Mouse (Mus musculus): ENCODE results near the gene Esrrg.

The Esrrg gene

DNA sequence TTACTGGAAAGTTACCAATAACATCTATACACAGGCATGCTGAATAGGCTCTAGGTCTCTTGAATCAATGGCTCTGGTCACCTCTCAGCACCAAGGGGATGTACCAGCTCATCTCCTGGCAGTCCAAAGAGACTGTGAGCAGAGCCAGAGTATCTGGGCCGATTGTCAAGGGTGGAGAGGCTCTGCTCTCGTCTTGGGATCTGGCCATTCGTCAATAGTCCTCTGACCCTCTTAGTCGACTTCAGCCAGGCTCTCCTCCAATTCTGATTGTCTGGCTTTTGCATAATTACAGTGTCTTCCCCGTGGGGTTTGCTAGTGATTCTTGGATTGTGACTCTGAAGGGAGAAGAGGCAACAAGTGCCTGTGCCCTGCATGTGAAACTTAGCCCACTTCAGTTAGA, 41.3 kb downstream of the Esrrg start:
- in situ Hi-C loops (cut with MboI, MseI): no loop called here

GRCm38 (mm10) chr1:187650786-187651687, 42.4 kb downstream of the Esrrg start:
- in situ Hi-C loops (cut with MboI, MseI): no loop called here

DNA sequence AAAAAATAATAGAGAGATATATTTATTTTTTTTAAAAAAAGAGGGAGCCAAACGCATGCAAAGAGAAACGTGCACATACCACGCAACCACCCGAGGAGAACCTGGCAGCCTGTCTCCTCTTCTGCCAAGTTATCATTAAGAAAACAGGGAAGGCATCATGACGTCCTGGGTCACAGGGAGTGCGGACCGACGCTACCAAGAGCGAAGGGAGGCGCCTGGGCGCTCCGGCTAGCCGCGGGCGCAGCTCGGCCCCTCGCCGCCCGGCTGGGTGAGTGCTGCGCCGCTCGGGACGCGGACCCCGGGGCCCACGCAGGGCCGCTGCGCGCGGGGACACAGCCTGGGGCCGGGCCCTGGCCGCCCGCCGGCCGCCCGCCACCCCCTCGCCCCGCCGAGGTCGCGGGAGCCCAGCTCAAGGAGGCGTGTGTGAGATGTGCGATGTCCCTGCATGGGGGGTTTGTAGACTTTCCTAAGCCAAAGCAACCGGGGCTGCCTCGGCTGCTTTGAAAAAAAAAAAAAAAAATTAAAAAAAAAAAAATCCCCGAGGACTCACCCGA, 43.2 kb downstream of the Esrrg start:
- in situ Hi-C loops (cut with MboI, MseI): no loop called here

GRCm38 (mm10) chr1:187652445-187652844, 43.9 kb downstream of the Esrrg start:
- in situ Hi-C loops (cut with MboI, MseI): no loop called here

GRCm38 (mm10) chr1:187653390-187653789, 44.8 kb downstream of the Esrrg start:
- in situ Hi-C loops (cut with MboI, MseI): no loop called here

- in situ Hi-C loops (cut with MboI, MseI): no loop called here
Observed at GRCm38 (mm10) chr1:187660963-187661362, 52.4 kb downstream of the Esrrg start.

DNA sequence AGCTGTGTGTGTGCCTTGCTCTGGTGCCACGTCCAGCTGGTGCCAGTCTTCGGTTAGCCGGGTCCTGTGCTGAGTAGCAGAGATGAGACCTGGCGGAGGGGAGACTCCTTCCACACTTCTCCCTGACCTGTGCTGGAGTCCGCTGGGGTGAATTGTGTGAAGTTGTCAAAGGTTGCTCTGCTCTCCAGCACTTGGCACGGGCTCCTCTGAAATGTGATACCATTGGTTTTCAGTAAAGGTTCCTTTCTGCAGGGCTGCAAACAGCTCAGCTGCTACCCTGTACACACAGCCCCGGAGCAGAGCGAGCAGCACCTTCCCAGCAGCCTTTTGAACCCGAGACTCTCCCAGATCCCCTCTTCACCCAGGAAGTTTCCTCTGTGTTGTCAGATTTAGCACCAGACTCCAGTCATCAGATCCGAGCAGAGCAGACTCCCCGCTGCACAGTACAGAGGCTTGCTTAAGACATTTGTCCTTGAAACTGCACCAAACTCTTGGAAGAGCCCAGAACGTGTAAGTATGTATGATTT, 53.6 kb downstream of the Esrrg start:
- in situ Hi-C loops (cut with MboI, MseI): no loop called here

DNA sequence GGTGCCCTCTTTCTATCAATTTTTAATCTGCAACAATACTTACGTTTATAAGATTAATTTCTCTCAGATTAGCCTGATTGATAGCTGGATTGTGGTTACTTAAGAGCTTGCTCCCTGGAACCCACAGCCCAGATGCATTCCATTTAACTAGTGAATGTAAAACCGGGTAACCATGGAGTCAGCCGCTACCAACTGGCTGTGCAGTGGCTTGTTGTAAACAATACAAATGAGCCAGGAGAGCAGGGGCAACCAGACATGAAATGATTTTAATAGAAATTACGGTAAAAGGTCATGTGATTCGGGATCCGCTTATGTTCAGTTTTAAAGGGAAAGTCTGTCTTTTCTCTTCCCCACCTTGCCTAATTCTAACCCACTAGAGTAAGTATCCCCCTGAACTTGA, 54.8 kb downstream of the Esrrg start:
- in situ Hi-C loops (cut with MboI, MseI): no loop called here

- in situ Hi-C loops (cut with MboI, MseI): no loop called here
Observed at GRCm38 (mm10) chr1:187664261-187664660, 55.7 kb downstream of the Esrrg start.

GRCm38 (mm10) chr1:187665901-187666600, 57.5 kb downstream of the Esrrg start:
- in situ Hi-C loops (cut with MboI, MseI): no loop called here

DNA sequence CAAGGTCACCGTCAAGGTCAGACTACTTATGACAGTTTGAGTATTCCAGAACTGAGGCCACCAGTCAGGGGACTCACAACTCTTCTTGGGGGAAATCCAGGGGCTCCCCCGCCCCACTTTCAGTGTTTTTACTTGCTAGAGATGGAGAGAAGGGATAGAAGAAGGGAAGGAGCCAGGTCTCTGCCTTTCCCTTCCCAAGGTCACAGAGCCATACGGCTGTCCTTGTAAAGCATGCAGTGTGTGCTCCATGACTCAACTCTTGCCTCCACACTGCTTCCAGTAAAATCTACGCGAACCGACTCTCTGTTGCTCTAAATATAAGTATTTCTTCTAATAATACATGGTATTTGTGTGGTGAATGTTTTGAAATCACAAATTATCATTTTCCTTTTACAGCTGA, 61.2 kb downstream of the Esrrg start:
- in situ Hi-C loops (cut with MboI, MseI): no loop called here

DNA sequence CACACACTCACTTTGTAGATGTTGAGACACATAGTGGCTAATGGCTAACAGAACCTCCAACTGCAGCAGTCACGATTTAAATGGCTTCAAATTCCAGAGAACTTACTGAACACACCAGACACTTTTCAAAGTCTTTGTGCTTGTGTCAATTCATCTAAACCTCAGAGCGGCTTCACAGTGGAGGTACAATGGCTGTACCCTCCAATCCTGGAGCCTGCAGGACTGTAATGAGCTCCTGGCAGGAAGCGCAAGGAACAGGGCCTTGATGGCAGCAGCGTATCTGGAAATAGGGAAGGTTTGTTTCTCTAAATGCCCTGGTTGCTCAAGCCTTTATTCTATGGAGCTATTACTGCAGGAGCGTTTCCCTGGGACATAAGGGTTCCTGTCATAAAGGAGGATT, 63.9 kb downstream of the Esrrg start:
- in situ Hi-C loops (cut with MboI, MseI): no loop called here

DNA sequence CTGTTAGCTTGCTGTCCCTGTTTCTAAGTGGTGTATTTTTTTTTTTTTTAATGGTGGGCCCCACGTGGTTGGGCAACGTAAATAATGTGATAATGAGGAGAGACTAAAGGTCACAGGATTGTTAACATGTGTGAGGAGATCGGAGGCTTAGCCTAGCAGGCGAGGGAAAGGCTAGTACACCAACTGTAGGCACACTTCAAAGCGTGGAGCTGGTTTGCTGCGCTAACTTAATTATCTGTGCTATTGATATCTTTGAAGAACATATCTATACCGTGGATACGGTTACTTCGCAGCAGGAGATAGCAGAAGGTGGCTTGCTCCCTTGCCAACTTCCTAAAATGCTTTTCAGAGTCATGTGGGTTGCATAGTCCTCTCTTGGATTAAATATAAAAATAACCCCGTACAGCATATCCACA, 66.2 kb downstream of the Esrrg start:
- in situ Hi-C loops (cut with MboI, MseI): no loop called here

DNA sequence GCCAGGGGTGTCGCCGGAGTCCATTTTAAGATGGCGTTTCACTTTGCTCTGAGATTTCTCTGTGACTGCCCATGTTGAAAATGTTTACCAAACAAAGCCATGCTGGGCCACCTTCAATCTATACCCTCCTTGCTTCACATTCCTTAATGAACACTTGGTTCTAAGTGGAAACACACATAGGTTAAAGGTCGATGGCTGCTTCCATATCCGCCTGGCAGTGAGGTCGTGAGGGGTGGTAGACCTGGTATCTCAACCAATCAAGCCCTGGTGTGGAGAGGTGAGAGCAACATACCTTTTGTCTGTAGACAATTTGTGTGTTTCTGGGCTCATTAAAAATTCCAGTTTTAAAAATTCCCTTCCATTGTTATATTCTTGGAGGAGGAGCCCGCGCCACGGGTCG, 68.0 kb downstream of the Esrrg start:
- in situ Hi-C loops (cut with MboI, MseI): no loop called here

- in situ Hi-C loops (cut with MboI, MseI): no loop called here
Observed at GRCm38 (mm10) chr1:187679246-187679645, 70.7 kb downstream of the Esrrg start.

DNA sequence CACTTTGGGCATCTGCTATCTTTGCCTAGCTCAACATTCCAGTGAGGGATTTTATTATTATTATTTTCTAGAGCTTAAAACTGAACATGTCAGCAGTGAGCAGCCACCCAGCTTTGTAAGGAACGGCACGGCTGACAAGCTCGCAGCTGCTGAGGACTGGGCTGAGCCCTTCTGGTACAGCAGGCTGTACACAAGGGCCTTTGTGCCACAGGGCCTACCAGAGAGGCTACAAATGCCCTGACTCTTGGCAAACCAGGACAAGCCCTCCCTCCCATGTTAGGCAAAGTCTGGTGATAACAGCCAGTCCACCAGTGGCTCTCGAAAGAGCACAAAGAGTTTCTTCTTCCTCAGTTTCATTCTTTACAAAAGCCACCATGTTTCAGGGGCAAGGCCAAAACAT, 75.9 kb downstream of the Esrrg start:
- in situ Hi-C loops (cut with MboI, MseI): no loop called here

DNA sequence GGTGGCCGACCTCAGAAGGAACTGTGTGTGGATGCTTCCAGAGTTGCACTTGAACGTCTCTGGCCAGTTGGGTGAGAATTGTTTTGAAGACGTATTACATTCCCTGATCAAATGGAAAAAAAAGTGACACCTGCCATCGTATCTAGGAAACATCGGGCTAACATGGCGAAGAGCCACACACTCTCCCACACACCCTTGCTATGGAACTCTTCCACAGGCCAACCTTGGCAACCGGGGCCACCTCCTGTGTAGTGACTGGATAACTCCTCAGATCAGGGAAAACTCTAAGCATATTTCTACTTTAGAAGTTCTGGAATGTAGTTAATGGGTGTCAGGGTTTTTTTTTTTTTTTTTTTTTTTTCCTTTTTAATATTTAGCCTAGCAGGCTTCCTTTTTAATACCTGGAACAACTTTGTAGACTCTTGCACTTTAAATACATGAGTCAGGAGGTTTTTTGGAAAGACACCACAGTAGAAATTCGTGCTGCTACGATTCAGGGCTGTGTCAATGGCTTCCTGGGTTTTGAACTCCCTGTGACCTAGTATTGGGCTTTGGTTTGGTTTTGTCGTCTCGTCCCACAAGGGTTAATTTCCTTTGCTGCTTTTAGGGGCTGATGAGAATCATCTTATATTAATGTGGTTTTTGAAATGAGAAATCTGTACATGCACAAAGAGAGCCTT, 83.4 kb downstream of the Esrrg start:
- in situ Hi-C loops (cut with MboI, MseI): no loop called here

GRCm38 (mm10) chr1:187694865-187695264, 86.3 kb downstream of the Esrrg start:
- in situ Hi-C loops (cut with MboI, MseI): no loop called here

- in situ Hi-C loops (cut with MboI, MseI): no loop called here
Observed at GRCm38 (mm10) chr1:187698201-187698600, 89.6 kb downstream of the Esrrg start.

DNA sequence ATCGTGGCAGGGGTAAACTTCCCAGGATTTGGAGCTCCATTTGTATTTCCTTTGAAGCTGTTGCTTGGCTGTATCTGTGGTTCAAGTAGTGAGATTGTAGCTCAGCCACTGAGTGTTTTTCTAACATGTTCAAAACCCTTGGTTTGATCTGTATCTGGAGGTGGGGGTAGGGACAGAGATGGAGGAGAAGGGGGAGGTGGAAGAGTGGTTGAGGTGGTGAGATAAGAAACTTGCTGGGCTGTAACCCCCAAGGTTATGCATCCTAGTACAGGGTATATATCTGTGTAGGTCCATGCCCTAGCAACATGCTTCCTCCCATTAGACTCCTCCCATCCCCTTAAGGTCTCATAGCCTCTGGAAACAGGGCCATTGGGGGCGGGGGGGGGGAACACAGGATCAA, 92.4 kb downstream of the Esrrg start:
- in situ Hi-C loops (cut with MboI, MseI): loop anchor here in 1 of 2 experiments (10.0 kb wide), 1 partner anchor 1344 kb away; no protein-coding TSS in a partner anchor

- in situ Hi-C loops (cut with MboI, MseI): loop anchor here in 1 of 2 experiments (10.0 kb wide), 1 partner anchor 1340 kb away; no protein-coding TSS in a partner anchor
Observed at GRCm38 (mm10) chr1:187704921-187705320, 96.3 kb downstream of the Esrrg start.
